Mouse (Mus musculus): ENCODE measurements around the gene Hoga1. TPM values are rescaled to one million over a fixed set of nuclear protein-coding genes. Genes with fewer than 3 reads are reported as not detected.
A peak's percentile ranks its signal among the peaks of the same experiment; 100 is the strongest.

Hoga1 gene
- polyA plus RNA-seq, 1 experiment from 2014 or later, result 1.3 TPM

DNA sequence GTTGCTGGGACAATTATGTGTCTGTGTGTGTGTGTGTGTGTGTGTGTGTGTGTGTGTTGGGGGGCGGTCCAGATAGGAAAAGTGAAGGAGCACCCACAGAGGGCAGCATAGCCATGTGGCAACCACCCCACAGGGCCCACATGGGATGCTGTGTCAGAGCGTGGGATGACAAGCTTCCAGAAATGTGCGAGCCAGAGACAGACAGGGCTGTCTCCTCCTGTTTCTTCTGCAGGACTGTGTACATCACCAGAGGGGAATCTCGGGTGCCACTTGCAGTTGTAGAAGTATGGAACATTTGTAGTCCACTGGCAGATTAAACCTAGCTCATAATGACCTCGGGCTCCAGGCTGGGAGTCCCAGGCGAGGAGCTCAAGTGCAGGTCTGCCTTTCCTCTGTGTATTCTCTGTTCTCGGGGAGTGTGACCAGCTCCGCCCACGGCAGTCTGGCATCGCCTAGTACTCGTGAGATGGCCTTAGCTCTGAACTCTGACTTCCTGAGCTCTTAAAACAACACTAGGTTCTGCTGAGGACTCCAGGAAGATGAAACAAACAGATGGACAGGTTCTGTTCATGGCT lies 10.4 kb upstream of the Hoga1 start:
- Histone ChIP-seq H3K27me3 (ENCODE audit: control insufficient read depth, insufficient read depth, low read depth, low read length) (no peaks in the 10 kb centered on the region; the same call in 1 of the 2 replicates), H3K9ac (ENCODE audit: low read length) (no peak overlapping the region), H3K9me3 (ENCODE audit: control insufficient read depth, low read length) (no peaks in the 10 kb centered on the region), H3K4me2 (ENCODE audit: low read depth, low read length) (no peak overlapping the region), H3K4me1 (replicated peaks; ENCODE audit: control insufficient read depth, insufficient read depth, low read length) (peaks cover 9% of the 10 kb centered on the region; the same call in 1 of the 2 replicates), H3K27ac (ENCODE audit: low read length) (no peak overlapping the region), H3K4me3 (ENCODE audit: low read length) (no peak overlapping the region), H3K36me3 (ENCODE audit: control insufficient read depth, insufficient read depth, low read length) (no peaks in the 10 kb centered on the region)
- WGBS, result 44% methylated on average over 11 of the region's 11 CpGs
- peak; percentile 12; the same call in 1 of the 2 replicates for ATAC-seq (ENCODE audit: low read depth)

DNA sequence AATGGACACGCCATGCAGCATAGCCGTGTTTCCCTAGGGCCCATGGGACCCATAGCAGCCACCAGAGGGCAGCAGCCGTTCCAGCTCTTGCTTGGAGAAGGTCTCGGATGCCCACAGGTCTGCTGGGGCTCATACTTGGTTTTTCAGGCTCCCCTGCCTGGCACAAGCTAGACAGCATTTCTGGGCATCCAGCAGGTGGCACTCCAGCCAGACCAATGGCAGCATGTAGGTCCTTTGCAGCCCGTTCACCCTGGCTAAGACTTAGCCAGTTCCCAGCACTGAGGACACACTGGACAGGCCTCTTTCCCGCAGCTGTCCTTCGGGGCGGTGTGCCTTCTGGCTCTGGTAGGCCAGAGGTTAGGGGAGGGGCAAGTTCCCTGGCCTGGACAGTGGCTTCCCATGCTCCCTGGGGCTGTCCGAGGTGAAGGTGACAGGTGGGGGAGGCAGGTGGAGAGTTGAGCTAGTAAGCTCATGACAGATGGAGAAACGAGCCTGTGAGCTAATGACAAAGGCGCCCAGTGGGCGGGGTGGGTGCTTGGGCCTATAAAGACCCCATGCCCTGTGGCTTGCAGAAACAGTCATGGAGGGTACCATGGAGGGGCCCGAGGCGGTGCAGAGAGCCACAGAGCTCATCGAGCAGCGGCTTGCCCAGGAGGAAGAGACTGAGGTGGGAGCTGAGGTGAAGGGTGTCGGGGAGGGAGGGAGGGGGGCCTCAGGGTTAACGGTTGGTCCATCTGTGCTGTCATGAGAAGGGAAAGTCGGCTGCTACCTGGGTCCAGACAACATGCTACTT lies 9.8 kb upstream of the Hoga1 start, which contains the start of gene Ankrd2:
Ankrd2 (plus strand) TSS at position 545 of the 793 bp plus-strand sequence.
- Histone ChIP-seq H3K4me1 (replicated peaks; ENCODE audit: control insufficient read depth, insufficient read depth, low read length) (peaks cover 9% of the 10 kb centered on the region; the same call in 1 of the 2 replicates), H3K4me3 (ENCODE audit: low read length) (no peak within 1 kb of the TSS), H3K27me3 (ENCODE audit: control insufficient read depth, insufficient read depth, low read depth, low read length) (no peaks in the 10 kb centered on the region; the same call in 1 of the 2 replicates), H3K9ac (ENCODE audit: low read length) (no peak within 1 kb of the TSS), H3K4me2 (ENCODE audit: low read depth, low read length) (no peak within 1 kb of the TSS), H3K9me3 (ENCODE audit: control insufficient read depth, low read length) (no peaks in the 10 kb centered on the region), H3K27ac (ENCODE audit: low read length) (no peak within 1 kb of the TSS), H3K36me3 (ENCODE audit: control insufficient read depth, insufficient read depth, low read length) (no peaks in the 10 kb centered on the region)
- WGBS, result 65% methylated on average over 19 of the region's 19 CpGs
- peak; percentile 77 for ATAC-seq (ENCODE audit: low read depth)

DNA sequence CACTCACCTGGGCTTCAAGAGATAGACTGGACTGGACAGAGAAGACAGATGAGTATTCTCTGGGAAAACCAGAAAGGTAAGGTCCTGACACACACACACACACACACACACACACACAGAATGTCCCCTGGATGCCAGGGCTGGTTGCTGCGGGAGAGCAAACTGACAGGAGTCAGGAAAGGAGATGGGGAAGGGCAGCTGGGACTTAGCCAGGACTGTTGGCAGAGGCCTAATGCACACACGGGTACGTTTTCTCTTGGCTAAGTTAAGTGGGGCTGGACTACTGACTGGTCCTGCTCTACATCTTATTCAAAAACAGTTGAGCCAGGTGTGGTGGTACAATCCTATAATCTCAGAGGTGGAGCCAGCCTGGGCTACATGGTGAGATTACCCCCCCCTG lies 9.1 kb upstream of the Hoga1 start:
- Histone ChIP-seq H3K4me3 (ENCODE audit: low read length) (no peak overlapping the region), H3K9ac (ENCODE audit: low read length) (no peak overlapping the region), H3K4me1 (replicated peaks; ENCODE audit: control insufficient read depth, insufficient read depth, low read length) (peaks cover 9% of the 10 kb centered on the region; the same call in 1 of the 2 replicates), H3K27me3 (ENCODE audit: control insufficient read depth, insufficient read depth, low read depth, low read length) (no peaks in the 10 kb centered on the region; the same call in 1 of the 2 replicates), H3K9me3 (ENCODE audit: control insufficient read depth, low read length) (no peaks in the 10 kb centered on the region), H3K36me3 (ENCODE audit: control insufficient read depth, insufficient read depth, low read length) (no peaks in the 10 kb centered on the region), H3K4me2 (ENCODE audit: low read depth, low read length) (no peak overlapping the region), H3K27ac (ENCODE audit: low read length) (no peak overlapping the region)
- WGBS, result 72% methylated on average over 3 of the region's 3 CpGs
- no peak for ATAC-seq (ENCODE audit: low read depth)

DNA sequence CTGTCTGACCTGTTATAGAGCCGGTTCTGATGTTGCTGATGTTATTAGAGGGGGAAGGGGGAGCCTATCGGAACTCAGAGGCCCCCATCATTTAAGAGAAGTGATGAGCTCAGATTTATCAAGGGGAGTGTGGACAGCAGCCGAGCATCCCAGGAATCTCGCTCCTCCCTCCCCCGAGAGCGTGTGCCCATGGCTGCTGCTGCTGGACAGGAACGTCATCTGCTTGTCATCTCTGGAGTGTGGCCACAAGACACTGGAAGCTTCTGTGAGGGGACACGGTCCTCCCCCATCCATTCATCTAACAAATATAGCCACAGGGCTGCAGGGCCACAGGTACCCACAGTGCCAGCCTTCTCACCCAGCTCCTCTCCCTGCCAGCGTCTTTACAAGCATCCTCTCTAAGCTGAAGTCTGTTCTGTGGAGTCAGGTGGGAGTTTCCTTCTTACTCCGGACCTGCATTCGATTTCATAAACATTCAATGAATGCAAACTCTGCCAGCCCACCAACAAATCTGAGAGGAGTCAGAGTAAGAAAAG lies 8.2 kb upstream of the Hoga1 start:
- Histone ChIP-seq H3K9ac (ENCODE audit: low read length) (no peak overlapping the region), H3K4me3 (ENCODE audit: low read length) (no peak overlapping the region), H3K9me3 (ENCODE audit: control insufficient read depth, low read length) (no peaks in the 10 kb centered on the region), H3K27ac (ENCODE audit: low read length) (no peak overlapping the region), H3K4me2 (ENCODE audit: low read depth, low read length) (no peak overlapping the region), H3K4me1 (replicated peaks; ENCODE audit: control insufficient read depth, insufficient read depth, low read length) (peaks cover 9% of the 10 kb centered on the region; the same call in 1 of the 2 replicates), H3K27me3 (ENCODE audit: control insufficient read depth, insufficient read depth, low read depth, low read length) (no peaks in the 10 kb centered on the region; the same call in 1 of the 2 replicates), H3K36me3 (ENCODE audit: control insufficient read depth, insufficient read depth, low read length) (no peaks in the 10 kb centered on the region)
- no peak for ATAC-seq (ENCODE audit: low read depth)
- WGBS, result 54% methylated on average over 11 of the region's 11 CpGs

DNA sequence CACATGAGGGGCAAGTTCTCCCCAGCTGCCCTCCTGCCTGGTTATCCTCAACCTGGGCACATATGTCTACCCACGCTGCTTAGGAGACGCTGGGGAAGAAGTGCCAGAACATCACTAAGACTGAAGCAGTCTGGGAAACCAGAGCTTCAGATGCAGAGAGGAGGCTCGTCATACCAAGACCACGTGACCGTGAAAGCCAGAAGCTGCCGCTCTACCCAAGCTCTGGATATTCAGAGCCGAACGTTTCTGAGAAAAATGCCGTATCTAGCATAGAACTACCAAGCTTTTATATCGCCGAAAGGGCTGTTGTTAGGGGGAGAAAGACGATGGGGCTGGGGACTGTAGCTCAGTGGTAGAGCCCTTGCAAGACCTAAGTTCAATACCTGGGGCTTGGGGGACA lies 7.1 kb upstream of the Hoga1 start:
- 88% methylated on average over 12 of the region's 12 CpGs for WGBS
- no peak overlapping the region for H3K27ac ChIP-seq (ENCODE audit: low read length)
- peaks cover 9% of the 10 kb centered on the region; the same call in 1 of the 2 replicates for H3K4me1 ChIP-seq (replicated peaks; ENCODE audit: control insufficient read depth, insufficient read depth, low read length)
- no peaks in the 10 kb centered on the region; the same call in 1 of the 2 replicates for H3K27me3 ChIP-seq (ENCODE audit: control insufficient read depth, insufficient read depth, low read depth, low read length)
- no peak overlapping the region for H3K9ac ChIP-seq (ENCODE audit: low read length)
- H3K4me2 ChIP-seq (ENCODE audit: low read depth, low read length), result no peak overlapping the region
- no peak overlapping the region for H3K4me3 ChIP-seq (ENCODE audit: low read length)
- no peak for ATAC-seq (ENCODE audit: low read depth)
- no peaks in the 10 kb centered on the region for H3K9me3 ChIP-seq (ENCODE audit: control insufficient read depth, low read length)
- no peaks in the 10 kb centered on the region for H3K36me3 ChIP-seq (ENCODE audit: control insufficient read depth, insufficient read depth, low read length)

DNA sequence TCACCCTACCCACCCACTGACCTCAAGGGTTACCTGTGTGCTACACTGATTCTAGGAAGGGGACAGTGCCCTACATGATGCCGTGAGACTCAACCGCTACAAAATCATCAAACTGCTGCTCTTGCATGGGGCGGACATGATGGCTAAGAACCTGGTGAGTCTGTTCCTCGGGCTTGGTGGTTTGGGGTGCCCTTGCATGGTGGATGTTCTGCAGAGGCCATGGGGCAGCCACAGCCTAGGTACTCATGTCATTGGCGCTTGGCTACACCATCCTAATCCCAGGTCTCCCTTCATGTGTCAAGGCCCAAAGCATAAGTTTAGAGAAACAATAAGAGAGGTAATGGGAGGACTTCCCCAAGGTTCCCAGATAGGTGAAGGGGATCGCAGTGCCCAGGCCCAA lies 1.4 kb upstream of the Hoga1 start:
- H3K27me3 ChIP-seq (ENCODE audit: control insufficient read depth, insufficient read depth, low read depth, low read length), result no peaks in the 10 kb centered on the region; the same call in 1 of the 2 replicates
- no peaks in the 10 kb centered on the region for H3K36me3 ChIP-seq (ENCODE audit: control insufficient read depth, insufficient read depth, low read length)
- 92% methylated on average over 6 of the region's 6 CpGs for WGBS
- no peaks in the 10 kb centered on the region for H3K9me3 ChIP-seq (ENCODE audit: control insufficient read depth, low read length)
- no peak overlapping the region for H3K4me2 ChIP-seq (ENCODE audit: low read depth, low read length)
- ATAC-seq (ENCODE audit: low read depth), result no peak
- H3K9ac ChIP-seq (ENCODE audit: low read length), result no peak overlapping the region
- H3K4me1 ChIP-seq (replicated peaks; ENCODE audit: control insufficient read depth, insufficient read depth, low read length), result peaks cover 5% of the 10 kb centered on the region
- no peak overlapping the region for H3K27ac ChIP-seq (ENCODE audit: low read length)
- H3K4me3 ChIP-seq (ENCODE audit: low read length), result no peak overlapping the region

DNA sequence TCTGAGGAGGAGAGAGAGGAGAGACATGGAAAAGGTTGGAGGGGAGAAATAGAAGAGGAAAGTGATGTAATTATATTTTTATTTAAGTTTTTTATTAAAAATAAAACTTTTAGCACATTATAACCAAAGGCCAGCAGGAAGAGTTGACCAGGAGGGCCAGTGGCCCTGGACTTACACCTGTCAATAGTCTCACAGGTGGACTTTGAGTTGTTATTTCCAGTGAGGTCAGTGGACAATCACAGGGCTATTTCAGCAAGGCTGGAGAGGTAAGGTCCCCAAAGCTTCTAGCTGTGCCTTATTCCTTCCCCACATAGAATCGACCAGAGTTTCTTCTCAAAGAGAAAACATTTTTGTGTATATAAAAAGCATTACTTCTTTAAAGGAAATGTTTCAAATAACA lies 4.8 kb downstream of the Hoga1 start:
- 77% methylated on average over 1 of the region's 1 CpGs for WGBS
- Histone ChIP-seq H3K27me3 (ENCODE audit: control insufficient read depth, insufficient read depth, low read depth, low read length) (no peaks in the 10 kb centered on the region), H3K9me3 (ENCODE audit: control insufficient read depth, low read length) (no peaks in the 10 kb centered on the region), H3K36me3 (ENCODE audit: control insufficient read depth, insufficient read depth, low read length) (no peaks in the 10 kb centered on the region), H3K4me2 (ENCODE audit: low read depth, low read length) (no peak overlapping the region), H3K27ac (ENCODE audit: low read length) (no peak overlapping the region), H3K4me3 (ENCODE audit: low read length) (no peak overlapping the region), H3K9ac (ENCODE audit: low read length) (no peak overlapping the region), H3K4me1 (replicated peaks; ENCODE audit: control insufficient read depth, insufficient read depth, low read length) (peaks cover 5% of the 10 kb centered on the region)
- no peak for ATAC-seq (ENCODE audit: low read depth)

DNA sequence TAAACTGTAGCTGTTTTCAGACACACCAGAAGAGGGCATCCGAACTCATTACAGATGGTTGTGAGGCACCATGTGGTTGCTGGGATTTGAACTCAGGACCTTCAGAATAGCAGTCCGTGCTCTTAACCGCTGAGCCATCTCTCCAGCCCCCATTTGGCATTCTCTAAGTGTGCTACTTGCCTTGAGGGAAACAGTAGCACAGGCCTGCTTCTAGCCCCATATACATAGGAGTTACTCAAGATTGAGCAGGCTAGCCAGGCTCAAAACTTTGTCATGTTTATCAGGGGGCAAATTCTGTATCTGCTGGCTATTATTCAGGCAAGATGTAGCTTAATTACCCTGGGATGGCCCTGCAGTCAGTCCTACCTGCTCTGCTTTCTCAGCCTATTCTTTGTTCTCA lies 5.9 kb downstream of the Hoga1 start:
- Histone ChIP-seq H3K27me3 (ENCODE audit: control insufficient read depth, insufficient read depth, low read depth, low read length) (no peaks in the 10 kb centered on the region), H3K36me3 (ENCODE audit: control insufficient read depth, insufficient read depth, low read length) (no peaks in the 10 kb centered on the region), H3K4me2 (ENCODE audit: low read depth, low read length) (no peak overlapping the region), H3K9me3 (ENCODE audit: control insufficient read depth, low read length) (no peaks in the 10 kb centered on the region), H3K4me1 (replicated peaks; ENCODE audit: control insufficient read depth, insufficient read depth, low read length) (no peaks in the 10 kb centered on the region), H3K9ac (ENCODE audit: low read length) (no peak overlapping the region), H3K4me3 (ENCODE audit: low read length) (no peak overlapping the region), H3K27ac (ENCODE audit: low read length) (no peak overlapping the region)
- 82% methylated on average over 3 of the region's 3 CpGs for WGBS
- ATAC-seq (ENCODE audit: low read depth), result no peak

DNA sequence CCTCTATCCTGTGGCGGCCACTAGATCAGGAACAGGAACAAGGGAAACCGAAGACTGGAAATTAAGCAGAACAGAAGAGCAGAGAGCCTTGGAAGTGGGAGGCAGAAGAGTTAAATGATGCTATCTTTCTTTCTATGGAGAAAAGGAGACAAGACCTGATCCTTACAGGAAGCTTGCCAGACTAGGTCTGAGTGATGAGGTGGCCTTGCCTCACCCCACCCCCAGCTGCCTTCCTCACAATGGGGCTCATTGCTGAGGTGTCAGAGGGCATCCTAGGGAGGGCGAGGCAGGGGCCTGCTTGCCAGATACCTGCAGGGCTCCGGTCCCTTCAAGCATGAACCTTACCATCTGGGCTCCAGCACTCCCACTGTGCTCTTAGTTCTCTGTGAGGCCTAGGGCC lies 6.5 kb downstream of the Hoga1 start, which contains the start of gene 4933411K16Rik:
4933411K16Rik (plus strand) TSS at position 301 of the 400 bp plus-strand sequence.
- Histone ChIP-seq H3K4me1 (replicated peaks; ENCODE audit: control insufficient read depth, insufficient read depth, low read length) (no peaks in the 10 kb centered on the region), H3K27ac (ENCODE audit: low read length) (no peak within 1 kb of the TSS), H3K4me3 (ENCODE audit: low read length) (no peak within 1 kb of the TSS), H3K4me2 (ENCODE audit: low read depth, low read length) (no peak within 1 kb of the TSS), H3K9me3 (ENCODE audit: control insufficient read depth, low read length) (no peaks in the 10 kb centered on the region), H3K27me3 (ENCODE audit: control insufficient read depth, insufficient read depth, low read depth, low read length) (no peaks in the 10 kb centered on the region), H3K36me3 (ENCODE audit: control insufficient read depth, insufficient read depth, low read length) (no peaks in the 10 kb centered on the region), H3K9ac (ENCODE audit: low read length) (no peak within 1 kb of the TSS)
- 77% methylated on average over 4 of the region's 4 CpGs for WGBS
- no peak for ATAC-seq (ENCODE audit: low read depth)

Data from lung, embryonic 16.5 days (tissue).